Mouse (Mus musculus): ENCODE measurements around the gene Dhx29. TPM values are rescaled to one million over a fixed set of nuclear protein-coding genes. Genes with fewer than 3 reads are reported as not detected.

Dhx29 gene
- polyA plus RNA-seq, 1 experiment, result 7.0 TPM

- no peak overlapping the region for H3K27ac ChIP-seq (ENCODE audit: control insufficient read depth, insufficient read depth, low read depth, low read length)
- H3K36me3 ChIP-seq (ENCODE audit: control insufficient read depth, insufficient read depth, low read length), result no peaks in the 10 kb centered on the region
- peak overlapping the region; percentile 68 for H3K4me3 ChIP-seq (ENCODE audit: control insufficient read depth, low read depth, low read length)
- peaks cover 33% of the 10 kb centered on the region for H3K4me1 ChIP-seq (ENCODE audit: control insufficient read depth, insufficient read depth, low read length)
- H3K27me3 ChIP-seq (ENCODE audit: control insufficient read depth, insufficient read depth, low read length), result no peaks in the 10 kb centered on the region; the same call in 1 of the 2 replicates
- TF ChIP-seq CTCF (IDR thresholded peaks at IDR 0.05; ENCODE audit: control insufficient read depth, insufficient read depth, insufficient replicate concordance, low read depth, low read length), result no peak
- no peak for TF ChIP-seq POLR2A (IDR thresholded peaks at IDR 0.05; ENCODE audit: control insufficient read depth, low read depth, low read length)
These were observed 59.2 kb downstream of the Dhx29 start for GRCm38 (mm10) chr13:112986451-112986950.

DNA sequence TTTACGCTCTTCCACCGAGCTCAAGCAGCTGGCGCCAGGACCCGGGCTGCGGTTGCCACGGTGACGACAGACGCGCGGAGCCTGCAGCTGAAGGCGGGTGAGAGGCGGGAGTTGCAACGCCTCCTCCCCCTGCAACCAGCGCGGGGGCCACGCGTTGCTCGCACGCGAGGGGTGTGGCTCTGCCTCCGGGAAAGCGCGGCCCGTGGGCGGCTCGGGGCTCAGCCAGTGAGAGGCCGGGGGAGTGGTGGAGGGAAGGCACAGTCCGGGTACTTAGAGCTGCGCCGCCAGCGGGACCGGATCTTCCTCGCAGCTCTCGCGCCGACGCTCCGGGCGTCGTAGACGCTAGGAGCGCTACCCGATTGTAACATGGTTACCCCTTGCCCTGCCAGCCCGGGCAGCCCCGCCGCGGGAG is 60.3 kb downstream of the Dhx29 start, which contains the start of gene Ccno:
TSS of gene Ccno (plus strand) at position 271 of the 412 bp plus-strand sequence.
- Histone ChIP-seq H3K27me3 (ENCODE audit: control insufficient read depth, insufficient read depth, low read length) (no peaks in the 10 kb centered on the region; the same call in 1 of the 2 replicates), H3K4me1 (ENCODE audit: control insufficient read depth, insufficient read depth, low read length) (peaks cover 33% of the 10 kb centered on the region), H3K4me3 (ENCODE audit: control insufficient read depth, low read depth, low read length) (peak within 1 kb of the TSS; percentile 68), H3K36me3 (ENCODE audit: control insufficient read depth, insufficient read depth, low read length) (no peaks in the 10 kb centered on the region), H3K27ac (ENCODE audit: control insufficient read depth, insufficient read depth, low read depth, low read length) (no peak within 1 kb of the TSS)
- no peak for TF ChIP-seq CTCF (IDR thresholded peaks at IDR 0.05; ENCODE audit: control insufficient read depth, insufficient read depth, insufficient replicate concordance, low read depth, low read length)
- peak; percentile 75 for TF ChIP-seq POLR2A (IDR thresholded peaks at IDR 0.05; ENCODE audit: control insufficient read depth, low read depth, low read length)

- H3K27me3 ChIP-seq (ENCODE audit: control insufficient read depth, insufficient read depth, low read length), result no peaks in the 10 kb centered on the region; the same call in 1 of the 2 replicates
- no peak overlapping the region for H3K27ac ChIP-seq (ENCODE audit: control insufficient read depth, insufficient read depth, low read depth, low read length)
- no peaks in the 10 kb centered on the region for H3K36me3 ChIP-seq (ENCODE audit: control insufficient read depth, insufficient read depth, low read length)
- H3K4me3 ChIP-seq (ENCODE audit: control insufficient read depth, low read depth, low read length), result peak overlapping the region; percentile 68
- H3K4me1 ChIP-seq (ENCODE audit: control insufficient read depth, insufficient read depth, low read length), result peaks cover 33% of the 10 kb centered on the region
- TF ChIP-seq POLR2A (IDR thresholded peaks at IDR 0.05; ENCODE audit: control insufficient read depth, low read depth, low read length) (peak; percentile 4; the same call in 1 of the 2 replicates), CTCF (IDR thresholded peaks at IDR 0.05; ENCODE audit: control insufficient read depth, insufficient read depth, insufficient replicate concordance, low read depth, low read length) (no peak)
These were observed 60.7 kb downstream of the Dhx29 start for GRCm38 (mm10) chr13:112987991-112988390.

DNA sequence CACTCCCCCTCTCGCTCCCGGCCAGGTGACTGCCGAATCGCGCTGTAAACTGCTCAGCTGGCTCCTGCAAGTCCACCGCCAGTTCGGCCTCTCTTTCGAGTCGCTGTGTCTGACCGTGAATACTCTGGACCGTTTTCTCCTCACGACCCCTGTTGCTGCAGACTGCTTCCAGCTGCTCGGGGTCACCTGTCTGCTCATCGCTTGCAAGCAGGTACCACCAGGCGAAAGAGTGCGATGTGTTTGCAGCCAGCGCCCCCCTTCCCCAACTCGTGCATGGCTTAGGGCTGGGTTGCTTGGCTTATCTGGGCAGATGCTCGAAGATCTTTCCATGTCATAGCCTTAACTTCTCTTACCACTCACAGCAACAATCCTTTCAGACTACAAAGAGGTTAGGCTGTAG is 61.6 kb downstream of the Dhx29 start:
- Histone ChIP-seq H3K27ac (ENCODE audit: control insufficient read depth, insufficient read depth, low read depth, low read length) (no peak overlapping the region), H3K4me1 (ENCODE audit: control insufficient read depth, insufficient read depth, low read length) (peaks cover 40% of the 10 kb centered on the region), H3K36me3 (ENCODE audit: control insufficient read depth, insufficient read depth, low read length) (no peaks in the 10 kb centered on the region), H3K4me3 (ENCODE audit: control insufficient read depth, low read depth, low read length) (peak overlapping the region; percentile 51), H3K27me3 (ENCODE audit: control insufficient read depth, insufficient read depth, low read length) (no peaks in the 10 kb centered on the region; the same call in 1 of the 2 replicates)
- TF ChIP-seq POLR2A (IDR thresholded peaks at IDR 0.05; ENCODE audit: control insufficient read depth, low read depth, low read length) (no peak), CTCF (IDR thresholded peaks at IDR 0.05; ENCODE audit: control insufficient read depth, insufficient read depth, insufficient replicate concordance, low read depth, low read length) (no peak)

DNA sequence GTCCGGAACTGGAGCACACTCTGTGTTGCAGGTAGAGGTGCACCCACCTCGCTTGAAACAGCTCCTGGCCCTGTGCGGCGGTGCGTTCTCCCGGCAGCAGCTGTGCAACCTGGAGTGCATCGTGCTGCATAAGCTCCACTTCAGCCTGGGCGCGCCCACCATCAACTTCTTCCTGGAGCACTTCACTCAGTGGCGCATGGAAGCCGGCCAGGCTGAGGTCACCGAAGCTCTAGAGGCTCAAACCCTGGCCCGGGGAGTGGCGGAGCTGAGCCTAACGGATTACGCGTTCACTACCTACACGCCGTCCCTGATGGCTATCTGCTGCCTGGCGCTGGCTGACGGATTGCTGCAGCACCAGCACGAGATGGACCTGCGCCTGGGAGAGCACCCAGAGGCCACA is 62.3 kb downstream of the Dhx29 start:
- H3K36me3 ChIP-seq (ENCODE audit: control insufficient read depth, insufficient read depth, low read length), result no peaks in the 10 kb centered on the region
- H3K4me3 ChIP-seq (ENCODE audit: control insufficient read depth, low read depth, low read length), result no peak overlapping the region
- H3K27me3 ChIP-seq (ENCODE audit: control insufficient read depth, insufficient read depth, low read length), result no peaks in the 10 kb centered on the region; the same call in 1 of the 2 replicates
- no peak for TF ChIP-seq POLR2A (IDR thresholded peaks at IDR 0.05; ENCODE audit: control insufficient read depth, low read depth, low read length)
- no peak for TF ChIP-seq CTCF (IDR thresholded peaks at IDR 0.05; ENCODE audit: control insufficient read depth, insufficient read depth, insufficient replicate concordance, low read depth, low read length)
- H3K4me1 ChIP-seq (ENCODE audit: control insufficient read depth, insufficient read depth, low read length), result peaks cover 47% of the 10 kb centered on the region
- H3K27ac ChIP-seq (ENCODE audit: control insufficient read depth, insufficient read depth, low read depth, low read length), result no peak overlapping the region

DNA sequence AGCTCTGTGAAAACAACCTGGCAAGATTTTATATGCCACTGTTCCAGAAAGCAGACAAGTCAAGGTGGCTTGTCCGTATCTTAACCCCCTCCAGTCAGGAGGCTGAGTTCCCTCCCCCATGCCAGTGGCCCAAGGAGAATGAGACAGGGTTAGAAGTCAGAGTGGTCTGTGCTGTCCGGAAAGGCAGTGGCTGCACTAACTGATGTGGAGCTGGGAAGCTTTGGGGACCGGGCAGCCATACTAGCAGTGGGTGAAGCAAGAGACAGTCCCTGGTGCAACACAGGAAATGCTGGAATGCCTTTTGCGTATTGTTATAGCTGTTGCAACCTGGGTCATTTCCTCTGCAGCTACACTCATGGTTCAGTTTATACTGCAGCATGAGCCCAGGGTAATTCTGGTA is 63.1 kb downstream of the Dhx29 start:
- Histone ChIP-seq H3K4me3 (ENCODE audit: control insufficient read depth, low read depth, low read length) (no peak overlapping the region), H3K27me3 (ENCODE audit: control insufficient read depth, insufficient read depth, low read length) (no peaks in the 10 kb centered on the region; the same call in 1 of the 2 replicates), H3K4me1 (ENCODE audit: control insufficient read depth, insufficient read depth, low read length) (peaks cover 50% of the 10 kb centered on the region), H3K27ac (ENCODE audit: control insufficient read depth, insufficient read depth, low read depth, low read length) (no peak overlapping the region), H3K36me3 (ENCODE audit: control insufficient read depth, insufficient read depth, low read length) (no peaks in the 10 kb centered on the region)
- TF ChIP-seq POLR2A (IDR thresholded peaks at IDR 0.05; ENCODE audit: control insufficient read depth, low read depth, low read length) (no peak), CTCF (IDR thresholded peaks at IDR 0.05; ENCODE audit: control insufficient read depth, insufficient read depth, insufficient replicate concordance, low read depth, low read length) (no peak)

DNA sequence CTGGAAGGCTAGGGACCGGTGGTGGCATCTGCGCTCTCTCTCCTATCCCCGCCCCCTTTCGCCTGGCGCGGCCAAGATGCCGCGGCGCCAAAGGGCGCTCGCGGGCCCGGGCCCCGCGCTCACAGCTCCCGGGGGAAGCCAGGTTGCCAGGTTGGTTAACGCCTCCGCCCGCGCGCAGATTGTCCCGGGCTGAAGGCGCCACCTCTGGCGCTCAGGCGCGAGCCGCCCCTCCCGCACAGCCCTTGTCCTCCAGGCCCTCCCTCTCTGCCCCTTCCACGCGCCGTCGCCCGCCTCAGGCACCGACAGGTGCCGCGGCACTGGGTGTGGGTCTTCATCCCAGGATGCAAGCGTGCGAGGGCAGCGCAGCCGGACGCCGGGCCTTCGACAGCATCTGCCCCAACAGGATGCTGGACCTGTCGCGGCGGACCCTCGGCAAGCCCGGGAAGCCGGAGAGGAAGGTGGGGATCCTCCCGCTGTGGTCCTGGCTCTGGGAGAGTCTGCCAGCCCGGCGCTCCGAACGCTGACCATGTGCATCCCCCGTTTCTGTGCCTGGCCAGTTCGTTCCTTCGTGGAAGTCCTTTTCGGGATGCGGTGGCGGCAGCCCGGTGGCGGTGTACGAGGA is 66.4 kb downstream of the Dhx29 start, which contains the start of gene Mcidas:
TSS of gene Mcidas (plus strand) at position 315 of the 622 bp plus-strand sequence.
- Histone ChIP-seq H3K4me1 (ENCODE audit: control insufficient read depth, insufficient read depth, low read length) (peaks cover 32% of the 10 kb centered on the region), H3K27me3 (ENCODE audit: control insufficient read depth, insufficient read depth, low read length) (no peaks in the 10 kb centered on the region), H3K27ac (ENCODE audit: control insufficient read depth, insufficient read depth, low read depth, low read length) (no peak within 1 kb of the TSS), H3K36me3 (ENCODE audit: control insufficient read depth, insufficient read depth, low read length) (no peaks in the 10 kb centered on the region), H3K4me3 (ENCODE audit: control insufficient read depth, low read depth, low read length) (peak within 1 kb of the TSS; percentile 37)
- no peak for TF ChIP-seq POLR2A (IDR thresholded peaks at IDR 0.05; ENCODE audit: control insufficient read depth, low read depth, low read length)
- TF ChIP-seq CTCF (IDR thresholded peaks at IDR 0.05; ENCODE audit: control insufficient read depth, insufficient read depth, insufficient replicate concordance, low read depth, low read length), result no peak
